Mouse (Mus musculus): Measurements from ENCODE around the gene Arsk. TPM values are rescaled to one million over a fixed set of nuclear protein-coding genes. Genes with fewer than 3 reads are reported as not detected.

Gene Arsk
- total RNA-seq, 2 experiments from 2014 or later: 3.7 to 4.8 TPM

DNA sequence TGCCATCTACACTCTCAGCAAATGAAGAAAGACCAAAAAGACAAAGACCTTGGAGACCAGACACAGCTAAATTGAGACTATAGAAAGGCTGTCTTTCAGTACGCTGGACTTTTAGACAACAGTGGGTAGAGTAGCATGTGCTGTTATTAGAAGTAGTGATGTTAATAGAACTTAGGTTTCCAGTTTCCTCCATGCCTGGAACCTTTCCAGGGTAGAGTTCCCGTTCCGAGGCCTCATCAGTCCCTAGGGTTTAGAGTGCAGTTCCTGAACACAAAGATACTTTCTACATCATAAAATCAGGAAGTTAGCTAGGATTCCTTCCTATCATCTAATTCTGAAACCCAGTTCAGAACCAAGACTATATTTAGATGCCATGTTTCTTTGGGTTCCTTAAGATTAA lies 73.9 kb downstream of the Arsk start:
- DNase-seq (ENCODE audit: low spot score): peak; percentile 33

DNA sequence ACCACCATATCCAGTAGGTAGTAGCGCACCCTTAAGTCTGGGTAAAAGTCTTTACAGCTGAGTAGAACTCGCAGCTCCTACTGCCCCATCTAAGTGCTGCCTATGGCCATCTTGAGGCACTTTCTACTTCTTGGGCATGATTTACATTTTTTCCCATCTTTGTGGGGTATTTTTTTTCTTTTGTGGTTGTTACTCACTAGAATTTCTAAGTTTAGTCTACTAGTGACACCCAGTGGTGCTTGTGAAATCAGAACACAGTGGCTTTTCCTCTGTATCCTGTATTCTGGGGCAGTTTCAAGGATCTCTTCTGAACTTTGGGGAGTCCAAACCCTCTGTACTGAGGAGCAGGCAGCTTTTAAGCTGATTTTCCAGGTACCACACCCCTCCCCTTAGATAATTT lies 76.7 kb downstream of the Arsk start:
- no peak for DNase-seq (ENCODE audit: low spot score)

DNA sequence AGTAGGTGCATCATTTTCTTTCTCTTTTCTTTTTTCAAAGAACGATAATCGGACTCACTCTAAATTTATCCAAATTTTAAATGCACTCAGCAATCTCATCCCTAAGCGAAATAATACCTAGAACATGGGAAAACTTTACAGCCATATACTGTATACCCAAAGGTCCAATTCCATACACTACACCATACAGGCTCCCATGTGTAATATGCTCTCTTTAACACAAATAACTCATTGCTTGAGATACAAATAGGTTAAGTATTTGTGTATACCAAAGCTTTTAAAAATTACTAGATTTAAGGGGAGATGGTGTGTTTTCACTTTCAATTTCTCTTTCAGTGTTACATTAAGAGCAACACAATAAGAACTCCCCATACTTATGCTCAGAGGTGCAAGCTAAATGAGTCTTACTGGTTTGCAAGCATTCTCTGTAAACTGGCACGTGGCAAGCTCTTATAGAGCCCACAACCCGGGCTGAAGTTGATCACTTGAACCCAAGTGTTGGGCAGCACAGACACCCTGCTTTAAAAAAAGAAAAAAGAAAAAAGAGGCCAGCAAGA lies 79.5 kb downstream of the Arsk start:
- no peak for DNase-seq (ENCODE audit: low spot score)

DNA sequence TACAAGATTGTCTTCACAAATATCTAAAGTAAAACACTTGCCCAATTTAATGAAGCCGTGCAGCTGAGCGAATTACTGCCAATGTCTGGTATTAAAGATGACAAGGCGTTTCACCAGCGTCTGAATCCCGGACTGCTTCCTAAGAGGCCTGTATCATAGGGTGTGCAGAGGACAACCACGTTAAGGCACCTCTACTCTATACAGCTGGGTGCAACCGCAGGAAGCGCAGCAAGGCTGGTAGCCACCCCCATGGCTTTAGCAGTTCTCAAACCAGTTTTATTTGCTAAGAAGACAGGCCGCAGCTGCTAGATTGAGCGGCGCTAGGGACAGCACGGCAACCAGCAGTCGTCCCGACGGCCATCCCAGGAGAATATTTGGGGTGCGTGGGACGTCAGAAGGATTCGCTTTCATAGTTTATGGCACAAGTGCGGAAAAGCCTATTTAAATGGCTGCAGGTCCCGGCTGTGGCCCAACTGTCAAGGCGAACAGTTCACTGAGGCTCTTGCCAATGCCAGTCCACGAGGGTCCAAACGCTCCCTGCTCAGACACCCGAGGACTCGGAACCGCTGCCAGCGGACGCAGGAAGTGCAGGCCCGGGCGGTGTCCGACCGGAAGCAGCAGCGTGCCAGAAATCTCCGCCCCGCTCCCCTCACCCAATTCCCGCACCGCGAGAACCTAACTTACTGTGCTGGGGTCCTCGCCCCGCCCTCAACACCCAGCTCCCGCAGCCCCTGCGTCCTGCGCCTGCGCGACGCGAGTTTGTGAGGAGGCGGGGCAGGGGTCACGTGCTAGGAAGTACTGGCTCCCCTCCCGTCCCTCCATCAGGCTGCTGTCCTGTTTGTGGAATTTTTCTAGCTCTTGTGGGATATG lies 80.3 kb downstream of the Arsk start, which contains the start of gene Rfesd:
Rfesd (minus strand) TSS at position 746 of the 870 bp plus-strand sequence.
- peak; percentile 97 for DNase-seq (ENCODE audit: low spot score)

DNA sequence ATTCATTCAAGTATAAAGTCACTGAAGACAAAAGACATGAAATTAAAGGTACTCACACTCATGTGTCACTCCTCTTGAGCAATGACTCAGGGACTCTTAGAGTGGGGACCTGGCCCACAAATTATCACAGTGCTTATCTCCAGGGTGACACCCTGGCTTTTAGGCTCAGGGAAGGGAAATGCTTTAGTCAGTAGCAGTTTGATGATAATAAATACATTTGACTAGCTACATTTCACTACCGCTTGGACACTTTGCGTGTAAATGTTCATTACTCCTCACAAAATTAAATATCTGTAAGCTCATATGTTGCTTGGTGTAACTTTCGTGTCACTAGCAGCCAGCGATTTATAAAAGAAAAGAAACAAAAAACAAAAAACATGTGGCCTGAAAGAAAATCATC lies 81.0 kb downstream of the Arsk start:
- no peak for DNase-seq (ENCODE audit: low spot score)

DNA sequence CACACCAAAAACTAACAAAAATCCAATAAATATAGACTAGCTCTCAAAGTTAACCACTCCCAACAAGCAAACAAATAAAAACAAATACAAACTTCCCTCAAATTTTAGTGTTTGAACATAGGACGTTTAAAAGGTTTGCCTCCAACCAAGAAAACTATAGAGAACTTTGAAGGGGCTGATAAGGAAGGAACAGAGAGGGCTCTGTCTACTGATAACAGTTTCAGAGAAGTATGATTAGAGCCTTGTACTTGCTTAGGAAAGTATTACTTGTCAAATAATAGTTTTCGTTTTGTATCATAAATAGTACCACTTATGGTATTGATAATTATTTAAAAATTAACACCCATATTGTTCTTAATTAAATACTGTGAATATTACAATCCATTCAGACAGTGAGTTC lies 83.9 kb downstream of the Arsk start:
- no peak for DNase-seq (ENCODE audit: low spot score)

Other genes starting within 250 kb of the Arsk start
- 10 to 100 TPM; 15.4 to 19.0 TPM for gene Rhobtb3, start 154.7 kb downstream of the Arsk start, total RNA-seq (2021)
- gene Spata9, start 131.5 kb downstream of the Arsk start, total RNA-seq (2021): not detected
- gene Rfesd, start 79.9 kb downstream of the Arsk start, total RNA-seq (2021): 10 to 100 TPM; 22.3 to 22.7 TPM
- not detected for gene Gpr150, start 41.7 kb downstream of the Arsk start, total RNA-seq (2021)
- 10 to 100 TPM; 12.1 to 12.8 TPM for gene Ttc37, start 74 bp upstream of the Arsk start, total RNA-seq (2021)
- under 1 TPM in 1 of 2 experiments, not detected in 1; 0.11 TPM for gene Fam81b, start 206.4 kb upstream of the Arsk start, total RNA-seq (2021)

Measured in gastrocnemius, adult 18-20 months (tissue).